Mouse (Mus musculus) heart, adult 2 months (tissue): ENCODE results near the gene Arpc2.

Experiments used
- CTCF ChIP-seq: fragments of 200-600 bp; IDR thresholded peaks from 2 replicates; pipeline ENCODE4 v1.8.1; 2022; ENCODE audit warnings: antibody characterized with exemption, mild to moderate bottlenecking, moderate library complexity
- EP300 ChIP-seq: fragments of 200-500 bp; IDR thresholded peaks from 2 replicates; pipeline ENCODE4 v1.6.1; 2011; ENCODE audit warnings: low read depth, low read length, control low read depth; ENCODE audit not compliant: insufficient read depth

- TF ChIP-seq EP300 (no peak), CTCF (no peak)
Observed at GRCm38 (mm10) chr1:74250096-74250495, 14.2 kb downstream of the Arpc2 start.
